Mouse (Mus musculus) mouse trophoblast stem cell (cell line): ENCODE data around the gene Cep350.
"Not testable (repeated sequence)": the region's sequence is repeated elsewhere in the genome, so short reads cannot be mapped to it uniquely, and the experiment has no call there.

Experiments
- in situ Hi-C, 2 experiments: fragments of 300-500 bp; cut with MseI, MboI; formaldehyde crosslinking; loops; 2 replicates in 1 of 2; 3 replicates in 1 of 2; pipeline ENCODE4 v1.15.1; 2025

Cep350 gene

DNA sequence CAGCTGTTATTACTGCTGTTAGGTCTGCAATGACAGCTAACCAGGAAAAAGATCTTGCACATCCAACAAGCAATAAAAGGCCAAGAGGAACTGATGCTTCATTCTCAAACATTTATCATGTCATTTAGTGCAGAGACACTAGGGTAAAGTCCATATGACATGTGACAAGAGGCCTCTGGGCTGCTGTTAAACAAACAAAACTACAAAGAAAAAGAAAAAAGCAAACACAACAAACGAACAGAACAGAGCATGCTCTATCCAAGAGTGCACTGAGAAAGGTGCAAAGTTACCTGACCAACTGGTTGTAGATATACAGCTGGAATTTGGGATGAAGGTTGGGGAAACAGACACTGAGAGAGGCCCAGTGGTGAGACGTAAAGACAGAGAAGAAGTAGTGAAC, 86.2 kb downstream of the Cep350 start:
- in situ Hi-C loops, result no loop called here

DNA sequence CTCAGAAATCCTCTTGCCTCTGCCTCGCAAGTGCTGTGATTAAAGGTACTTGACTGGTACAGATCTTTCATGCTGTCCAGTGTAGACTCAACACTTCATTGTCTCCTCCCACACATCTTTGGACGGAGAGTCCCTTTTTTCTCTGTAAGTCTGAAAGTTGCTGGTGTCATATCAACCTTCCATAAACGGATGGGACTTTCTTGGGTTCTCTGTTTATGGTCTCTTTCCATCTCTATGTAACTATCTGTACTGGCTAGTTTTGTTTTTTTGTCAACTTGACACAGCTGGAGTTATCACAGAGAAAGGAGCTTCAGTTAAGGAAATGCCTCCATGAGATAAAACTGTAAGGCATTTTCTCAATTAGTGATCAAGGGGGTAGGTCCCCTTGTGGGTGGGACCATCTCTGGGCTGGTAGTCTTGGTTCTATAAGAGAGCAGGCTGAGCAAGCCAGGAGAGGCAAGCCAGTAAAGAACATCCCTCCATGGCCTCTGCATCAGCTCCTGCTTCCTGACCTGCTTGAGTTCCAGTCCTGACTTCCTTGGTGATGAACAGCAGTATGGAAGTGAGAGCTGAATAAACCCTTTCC, 90.3 kb downstream of the Cep350 start:
- in situ Hi-C loops, result not testable (repeated sequence)

DNA sequence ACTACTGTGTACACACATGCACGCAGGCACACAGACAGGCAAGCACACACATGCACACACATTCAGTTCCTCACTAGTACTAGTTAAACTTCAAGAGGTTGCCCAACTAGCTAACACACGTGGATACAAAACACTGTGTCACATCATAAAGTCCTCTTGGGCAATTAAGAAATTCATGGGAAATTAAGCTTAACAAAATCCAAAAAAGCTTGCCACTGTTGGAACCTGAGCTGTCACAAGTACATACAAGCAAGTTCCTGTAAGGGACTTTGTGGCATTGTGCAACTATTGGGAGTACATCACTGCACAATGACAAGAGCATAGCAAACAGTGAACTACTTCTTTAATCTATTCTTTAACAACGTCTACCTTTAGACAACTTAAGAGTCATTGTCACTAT, 93.5 kb downstream of the Cep350 start:
- in situ Hi-C loops, result no loop called here

DNA sequence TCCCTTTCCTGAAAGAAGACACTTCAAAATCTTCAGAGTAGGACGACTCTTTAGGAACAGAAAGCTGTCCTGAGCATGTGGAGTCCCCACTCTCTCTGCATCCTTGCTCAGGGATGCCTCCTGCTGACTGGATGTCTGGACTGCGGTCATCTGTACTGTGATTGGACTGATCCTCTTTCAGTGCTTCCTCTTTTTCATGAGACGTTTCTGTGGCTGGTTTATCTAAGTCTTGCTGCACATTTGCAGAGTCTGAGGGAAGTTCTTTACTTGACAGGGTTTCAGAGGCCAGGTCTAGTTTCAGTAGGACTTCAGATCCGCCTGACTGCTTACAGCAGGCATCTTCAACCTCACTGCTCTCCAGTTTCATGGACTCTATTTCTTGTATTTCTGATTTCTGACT, 110.1 kb downstream of the Cep350 start:
- in situ Hi-C loops, result no loop called here

DNA sequence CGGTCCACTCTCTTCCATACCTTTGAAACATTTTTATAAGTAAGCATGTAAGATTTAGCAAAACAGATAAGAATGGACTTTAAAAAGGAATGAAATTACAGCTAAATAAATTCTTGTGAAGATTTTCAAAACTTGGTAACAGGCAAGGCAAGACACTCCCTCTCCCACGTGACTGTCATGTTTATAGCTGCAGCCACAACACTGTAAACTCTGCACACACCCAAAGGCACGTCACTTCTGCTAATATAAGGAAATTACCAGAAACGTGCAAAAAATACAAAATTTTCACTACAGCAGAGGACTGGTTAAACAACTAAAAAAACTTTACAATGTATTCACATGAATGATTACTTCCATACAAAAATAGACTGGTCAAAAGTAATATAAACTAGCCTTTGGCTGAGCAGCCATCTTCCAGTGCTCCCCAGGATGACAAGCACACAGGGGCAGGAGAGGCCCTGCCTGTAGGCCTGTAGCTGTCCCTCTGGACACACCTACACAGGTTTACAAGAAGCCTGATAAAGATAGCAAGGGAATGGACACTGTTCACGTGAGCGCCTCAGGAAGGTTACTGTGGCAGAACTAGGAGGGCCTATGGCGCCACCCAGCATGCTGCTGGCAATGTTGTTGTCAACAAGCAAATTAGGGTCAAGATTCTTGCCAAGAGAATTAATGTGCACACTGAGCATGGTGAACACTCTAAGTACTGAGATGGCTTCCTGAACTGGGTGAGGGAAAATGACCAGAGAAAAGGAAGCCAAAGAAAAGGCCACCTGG, 117.9 kb downstream of the Cep350 start:
- in situ Hi-C loops, result no loop called here

DNA sequence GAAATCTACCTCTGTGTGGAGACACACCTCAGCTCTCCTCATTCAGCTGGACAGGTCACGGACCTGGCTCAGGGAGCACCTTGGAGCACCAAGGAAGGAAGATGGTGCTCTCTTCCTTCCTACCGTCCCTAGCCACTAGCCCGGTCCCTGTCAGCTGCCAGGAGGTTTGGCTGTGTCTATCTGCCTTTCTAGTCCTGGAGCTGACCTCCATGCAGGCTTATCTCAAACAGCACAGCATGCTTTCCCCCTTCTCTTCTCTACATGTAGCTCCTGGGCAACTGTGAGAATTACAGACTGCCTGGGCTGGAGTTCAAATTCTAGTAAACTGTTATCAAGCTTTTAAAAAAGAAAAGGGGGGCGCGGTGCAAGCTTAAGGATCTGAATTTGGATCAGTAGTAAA, 120.0 kb downstream of the Cep350 start:
- in situ Hi-C loops, result no loop called here

DNA sequence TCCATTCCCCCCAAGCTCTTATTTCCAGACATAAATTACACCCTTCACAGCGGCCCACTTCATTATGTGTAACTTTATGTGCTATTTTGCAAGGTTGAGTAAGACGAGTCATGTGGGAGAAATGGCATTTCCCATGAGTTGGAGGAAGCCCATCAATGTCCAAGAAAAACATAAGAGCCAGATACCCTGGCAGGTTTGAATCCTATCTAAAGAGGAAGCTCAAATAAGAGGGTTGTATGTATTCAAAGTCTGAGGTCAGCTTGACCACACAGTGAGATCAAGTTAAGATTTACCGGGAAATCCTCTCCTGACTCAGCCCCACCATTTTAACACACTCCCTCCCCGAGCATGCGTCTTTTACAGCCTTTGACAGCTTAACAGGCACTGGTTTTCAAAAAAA, 128.8 kb downstream of the Cep350 start:
- in situ Hi-C loops, result no loop called here

DNA sequence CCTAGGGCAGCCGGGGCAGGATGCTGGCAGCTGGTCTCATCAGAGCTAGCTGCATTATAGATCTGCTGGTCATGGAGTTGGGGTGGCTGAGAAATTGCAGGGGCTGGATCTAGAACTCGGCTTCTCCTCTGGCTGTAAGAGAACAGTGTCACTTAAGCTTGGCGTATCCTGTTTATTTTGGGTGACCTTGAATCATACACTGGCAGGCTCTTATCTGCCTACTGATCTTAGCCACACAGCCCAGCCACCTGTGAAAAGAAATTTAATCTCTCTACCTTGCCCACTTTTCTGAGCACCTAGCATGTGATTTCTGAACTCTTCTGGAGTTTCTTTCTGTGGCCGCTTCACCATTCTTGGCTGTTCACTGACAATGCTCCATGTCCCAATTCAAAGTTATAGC, 129.5 kb downstream of the Cep350 start:
- in situ Hi-C loops, result no loop called here

DNA sequence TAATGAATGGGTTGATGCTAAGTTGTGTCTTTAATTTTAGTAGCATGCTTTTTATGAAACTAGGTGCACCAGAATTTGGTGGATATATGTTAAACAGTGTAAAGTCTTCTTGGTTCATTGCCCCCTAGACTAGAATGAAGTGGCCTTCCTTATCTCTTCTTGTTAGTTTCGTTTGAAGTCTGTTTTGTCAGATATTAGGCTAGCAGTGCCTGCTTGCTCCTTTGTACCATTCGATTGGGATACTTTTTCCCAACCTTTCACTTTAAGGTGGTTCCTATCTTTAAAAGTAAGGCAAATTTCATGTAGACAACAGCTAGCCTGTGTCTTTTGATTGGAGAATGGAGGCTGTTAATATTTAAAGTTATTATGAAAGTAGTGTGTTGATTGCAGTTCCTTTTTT, 137.4 kb downstream of the Cep350 start:
- in situ Hi-C loops, result no loop called here

DNA sequence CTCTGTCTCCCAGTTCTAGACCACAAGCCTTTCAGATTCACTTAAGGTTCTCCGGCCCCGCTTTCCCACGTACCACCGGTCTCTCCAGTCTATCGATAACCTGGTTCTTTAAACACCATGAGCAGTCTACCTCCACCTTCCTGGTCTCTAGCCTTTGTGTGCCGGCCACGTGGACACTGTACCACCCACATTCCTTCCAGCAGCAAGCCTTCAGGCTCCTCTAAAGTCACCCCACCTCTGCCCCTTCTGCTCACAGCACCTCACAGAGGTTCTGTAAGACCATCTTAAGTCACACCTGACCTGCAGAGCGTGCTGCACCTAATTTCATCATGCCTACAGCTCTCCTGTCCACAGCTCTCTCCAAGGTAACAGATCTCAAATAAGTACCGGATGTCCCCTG, 139.4 kb downstream of the Cep350 start:
- in situ Hi-C loops, result no loop called here

DNA sequence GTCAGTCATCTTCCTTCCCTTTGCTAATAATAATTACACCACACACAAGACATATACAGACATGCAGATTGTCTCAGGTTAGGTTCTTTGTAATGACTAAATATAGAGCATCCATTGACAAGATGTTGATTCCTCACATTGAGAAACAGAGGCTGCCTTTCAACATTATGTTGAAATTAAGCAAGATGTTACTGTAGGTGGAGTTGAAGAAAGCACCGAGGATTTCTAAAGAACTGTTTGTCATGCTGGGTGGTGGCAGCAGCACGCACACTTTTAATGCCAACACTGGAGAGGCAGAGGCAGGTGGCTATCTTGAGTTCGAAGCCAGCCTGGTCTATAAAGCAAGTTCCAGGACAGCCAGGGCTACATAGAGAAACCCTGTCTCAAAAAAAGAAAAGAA, 141.1 kb downstream of the Cep350 start:
- in situ Hi-C loops, result no loop called here

DNA sequence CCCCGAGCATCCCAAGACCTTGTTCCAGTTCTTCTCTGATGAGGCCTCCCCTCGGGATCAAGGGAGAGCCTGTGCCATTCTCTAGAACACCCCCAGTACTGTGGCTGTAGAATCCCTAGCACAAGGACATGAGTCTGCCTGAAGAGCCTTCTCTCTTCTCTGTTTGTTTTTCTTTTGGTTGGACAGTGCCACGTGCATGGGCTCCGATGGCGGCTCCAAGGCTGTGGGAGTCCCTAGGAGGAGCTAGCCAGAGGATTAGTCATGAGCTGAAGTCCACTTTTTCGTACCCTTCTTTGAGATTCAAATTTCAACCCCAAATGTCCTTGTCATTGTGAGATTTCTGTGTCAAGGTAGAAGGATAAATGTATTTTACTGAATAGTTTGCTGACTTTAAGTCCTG, 142.2 kb downstream of the Cep350 start:
- in situ Hi-C loops, result no loop called here

DNA sequence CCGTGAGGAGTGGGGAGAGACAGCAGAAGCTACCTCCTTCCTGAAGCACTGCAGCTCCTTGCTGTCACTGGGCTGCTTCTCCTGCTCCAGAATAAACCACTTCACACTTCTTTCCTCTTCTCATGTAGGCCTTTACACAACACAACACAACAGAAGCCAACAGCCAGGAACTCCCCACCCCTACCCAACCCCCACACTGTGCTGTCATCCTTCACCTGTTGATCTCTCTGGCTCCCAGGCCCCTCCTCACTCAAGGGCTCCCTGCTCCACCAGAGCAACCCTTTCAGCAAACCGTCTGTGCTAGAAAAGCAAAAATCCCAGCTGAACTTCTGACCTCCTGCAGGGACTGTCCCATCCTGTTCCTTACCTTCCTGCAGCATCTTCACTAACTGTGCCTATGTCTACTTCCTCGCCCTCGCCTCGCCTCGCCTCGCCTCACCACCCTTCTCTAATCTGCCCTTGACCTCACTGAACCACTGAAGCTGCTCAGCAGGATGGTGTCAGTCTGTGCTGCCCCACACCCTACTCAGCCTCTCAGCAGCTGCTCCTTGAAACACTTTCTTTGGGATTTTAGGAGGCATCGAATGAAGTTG, 145.3 kb downstream of the Cep350 start:
- in situ Hi-C loops, result no loop called here

DNA sequence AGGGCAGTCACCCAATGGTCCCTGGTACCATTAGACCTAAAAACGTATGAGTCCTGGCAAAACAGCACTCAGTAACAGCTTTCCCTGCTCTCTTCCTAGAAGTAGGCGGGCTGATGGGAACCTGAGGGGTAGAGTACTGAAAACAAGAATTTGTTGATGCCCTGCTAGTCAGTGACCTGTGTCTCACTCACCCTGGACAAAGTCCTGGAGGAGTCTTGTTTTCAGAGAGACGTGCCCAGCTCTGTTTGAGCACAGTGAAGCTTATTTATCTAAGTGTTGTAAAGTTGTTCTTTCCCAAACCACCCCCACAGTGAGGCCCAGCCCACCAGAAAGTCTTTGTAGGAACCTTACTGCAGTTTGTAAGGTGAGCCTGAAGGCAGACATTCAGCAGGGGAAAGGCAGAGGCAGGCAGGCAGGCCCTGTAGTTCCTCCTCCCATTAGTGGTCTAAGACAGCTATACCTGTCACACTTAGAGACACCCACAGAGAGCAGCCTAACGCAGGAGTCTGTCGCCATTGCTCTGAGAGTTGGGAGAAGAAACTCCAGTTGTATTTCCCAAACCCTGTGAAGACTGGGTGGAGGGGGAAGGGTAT, 146.2 kb downstream of the Cep350 start:
- in situ Hi-C loops, result no loop called here

DNA sequence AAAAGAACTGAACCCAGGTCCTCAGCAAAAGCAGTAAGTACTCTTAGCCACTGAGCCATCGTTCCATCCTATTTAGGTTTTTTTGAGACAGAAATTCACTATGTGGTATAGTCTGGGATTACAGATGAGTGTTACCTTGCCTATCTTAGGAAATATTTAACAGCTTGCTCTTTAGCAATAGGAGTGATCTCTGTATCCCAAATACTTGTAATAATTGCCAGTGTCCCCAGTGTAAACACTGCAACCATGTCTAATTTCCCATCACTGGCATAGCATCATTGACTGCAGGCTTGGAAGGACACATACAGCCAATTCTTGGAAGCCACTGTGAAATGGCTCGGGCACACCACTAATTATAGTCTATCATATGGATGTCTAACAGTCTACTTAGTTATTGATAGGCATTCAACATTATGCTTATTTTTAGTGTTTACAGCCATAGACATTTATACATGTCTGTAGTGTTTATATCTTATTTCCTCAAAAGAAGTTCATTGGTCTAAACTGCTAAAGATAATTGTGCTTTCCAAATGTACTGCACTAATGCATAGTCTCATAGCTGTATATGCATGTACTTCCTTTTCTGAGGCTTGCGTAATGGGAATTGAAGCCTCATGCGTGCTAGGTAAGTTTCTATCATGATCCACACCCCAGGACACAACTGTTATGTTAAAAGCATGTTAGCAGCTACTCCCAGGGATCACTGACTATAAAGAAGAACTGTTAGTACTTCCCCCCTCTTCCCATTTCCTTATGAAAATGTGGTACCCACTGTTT, 146.9 kb downstream of the Cep350 start:
- in situ Hi-C loops, result no loop called here

DNA sequence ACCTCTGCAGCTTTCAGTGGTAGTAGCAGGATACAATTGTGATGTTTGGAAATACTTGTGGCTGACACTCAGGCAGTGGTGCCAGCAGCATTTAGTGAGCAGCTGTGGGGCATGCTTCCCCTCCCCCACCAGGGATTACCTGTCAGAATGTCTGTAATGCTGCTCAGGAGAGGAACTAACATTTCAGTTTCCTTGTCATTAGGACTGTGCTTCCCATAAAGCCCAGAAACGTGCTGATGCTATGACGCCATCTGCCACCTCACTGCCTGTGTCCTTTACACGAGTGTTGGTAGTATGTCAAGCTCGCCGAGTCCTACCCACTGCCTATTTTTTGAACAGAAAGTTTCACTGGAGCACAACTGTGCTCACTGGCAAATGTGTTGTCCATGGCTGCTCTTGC, 152.4 kb downstream of the Cep350 start:
- in situ Hi-C loops, result no loop called here

DNA sequence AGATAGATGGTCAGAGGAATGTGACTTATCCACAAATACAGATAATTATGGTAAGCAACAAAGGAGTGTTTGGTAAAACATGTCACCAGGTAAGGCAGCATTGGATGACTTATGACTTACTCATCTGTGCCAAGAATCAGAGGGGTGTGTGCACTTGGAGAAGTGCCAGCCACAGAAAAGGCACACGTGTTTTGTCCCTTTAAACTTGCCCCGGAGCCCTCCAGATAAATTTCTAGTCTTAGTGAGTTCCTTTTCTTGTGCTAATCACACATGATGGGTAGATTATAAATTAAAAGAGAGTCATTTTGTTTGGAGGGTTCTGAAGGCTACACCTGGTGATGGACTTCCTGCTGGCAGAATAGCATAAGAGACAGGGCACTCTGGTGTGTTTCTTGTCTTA, 156.9 kb downstream of the Cep350 start:
- in situ Hi-C loops, result no loop called here

DNA sequence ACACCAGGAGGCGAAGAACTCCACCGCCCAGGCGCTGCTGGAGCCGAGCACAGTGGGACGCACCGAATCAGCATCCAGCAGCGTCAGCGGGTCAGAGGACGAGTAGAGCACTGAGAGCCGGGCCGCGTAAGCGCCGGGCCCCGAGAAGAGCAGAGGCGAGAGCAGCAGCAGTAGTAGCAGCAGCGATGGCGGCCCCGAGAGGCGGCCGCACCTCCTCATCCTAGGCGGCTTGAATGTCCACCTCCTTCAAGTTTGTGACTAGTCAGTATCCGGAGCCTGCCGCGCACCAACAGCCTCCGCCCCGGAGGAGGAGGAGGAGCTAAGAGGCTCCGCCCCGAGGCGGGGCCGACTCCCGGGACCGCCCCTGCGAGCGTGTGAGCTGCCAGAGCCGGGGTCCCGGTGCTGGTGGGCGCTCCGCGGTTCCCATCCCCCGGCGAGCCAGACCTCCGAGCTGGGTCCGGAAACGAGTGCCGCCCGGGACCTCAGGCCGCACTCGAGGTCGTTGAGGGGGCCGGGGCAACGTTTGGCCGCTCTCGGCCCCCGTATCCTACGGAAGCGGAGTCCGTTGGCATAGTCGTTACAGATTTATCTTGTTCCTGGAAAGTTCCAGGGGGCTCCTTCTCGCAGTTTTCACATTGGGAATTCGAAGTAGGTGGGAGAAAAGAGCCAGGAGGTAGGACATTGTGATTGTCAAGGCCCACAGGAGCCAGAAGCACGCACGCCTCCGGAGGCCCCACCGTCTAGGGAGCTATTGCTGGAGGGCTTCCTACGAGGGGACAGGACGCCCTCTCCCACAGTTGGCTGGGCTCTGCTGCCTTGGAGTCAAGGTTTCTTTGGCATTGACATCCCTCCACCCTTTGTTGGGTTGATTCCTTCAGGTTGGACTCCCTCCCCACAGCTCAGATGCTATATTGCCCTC, 160.2 kb downstream of the Cep350 start, which contains the start of gene Qsox1:
TSS of gene Qsox1 (minus strand) at position 309 of the 919 bp plus-strand sequence.
- in situ Hi-C loops, result no loop called here

DNA sequence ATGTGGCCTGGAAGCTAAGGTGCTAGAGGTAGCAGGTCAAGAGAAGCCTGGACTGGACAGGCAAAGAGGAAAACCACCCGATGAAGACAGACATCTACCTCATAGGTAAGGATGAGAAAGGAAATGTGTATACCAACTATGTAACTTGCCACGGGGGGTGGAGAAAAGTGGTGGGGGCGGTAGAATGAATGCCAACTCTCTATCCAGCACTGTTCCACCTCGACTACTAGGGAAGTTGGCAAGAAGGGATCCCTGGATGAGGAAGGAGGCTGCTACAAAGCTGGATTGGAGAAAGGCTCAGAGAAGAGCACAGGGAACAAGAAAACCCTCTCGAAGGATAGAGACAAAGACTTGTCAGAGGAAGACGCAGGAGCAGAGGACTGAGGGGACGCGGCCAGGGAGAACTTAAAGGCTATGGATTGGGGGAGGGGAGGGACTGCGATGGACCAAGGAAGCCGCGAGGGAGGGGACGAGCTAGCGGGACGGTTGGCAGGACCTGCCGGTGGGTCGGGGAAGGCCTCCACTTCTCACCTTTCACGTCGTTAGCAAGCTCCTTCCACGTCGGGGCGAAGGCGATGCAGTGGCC, 161.0 kb downstream of the Cep350 start:
- in situ Hi-C loops, result no loop called here

DNA sequence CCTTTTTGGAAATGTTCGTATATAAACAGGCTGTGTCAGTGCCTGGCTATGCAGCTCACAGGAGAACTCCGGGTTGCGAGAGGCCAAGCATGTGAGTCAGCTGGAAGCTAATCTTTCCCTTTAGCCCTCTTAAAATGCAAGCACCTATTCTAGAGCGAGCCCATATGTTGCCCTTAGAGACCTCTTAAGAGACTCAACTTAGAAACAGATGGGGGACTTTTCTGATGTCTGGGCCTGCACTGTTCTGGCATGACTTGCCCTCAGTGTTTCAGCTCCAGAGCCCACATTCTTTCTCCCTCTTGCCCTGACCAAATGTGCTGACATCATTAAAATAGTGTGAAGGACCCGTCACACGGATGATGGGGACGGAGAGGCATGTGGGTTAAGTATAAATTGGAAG, 162.4 kb downstream of the Cep350 start:
- in situ Hi-C loops, result no loop called here
